Mouse (Mus musculus): Measurements from ENCODE around the gene Gna11. TPM values are rescaled to one million over a fixed set of nuclear protein-coding genes. Genes with fewer than 3 reads are reported as not detected.

Gna11 gene
- total RNA-seq, 2 experiments from 2014 or later, result 50.7 to 51.7 TPM

DNA sequence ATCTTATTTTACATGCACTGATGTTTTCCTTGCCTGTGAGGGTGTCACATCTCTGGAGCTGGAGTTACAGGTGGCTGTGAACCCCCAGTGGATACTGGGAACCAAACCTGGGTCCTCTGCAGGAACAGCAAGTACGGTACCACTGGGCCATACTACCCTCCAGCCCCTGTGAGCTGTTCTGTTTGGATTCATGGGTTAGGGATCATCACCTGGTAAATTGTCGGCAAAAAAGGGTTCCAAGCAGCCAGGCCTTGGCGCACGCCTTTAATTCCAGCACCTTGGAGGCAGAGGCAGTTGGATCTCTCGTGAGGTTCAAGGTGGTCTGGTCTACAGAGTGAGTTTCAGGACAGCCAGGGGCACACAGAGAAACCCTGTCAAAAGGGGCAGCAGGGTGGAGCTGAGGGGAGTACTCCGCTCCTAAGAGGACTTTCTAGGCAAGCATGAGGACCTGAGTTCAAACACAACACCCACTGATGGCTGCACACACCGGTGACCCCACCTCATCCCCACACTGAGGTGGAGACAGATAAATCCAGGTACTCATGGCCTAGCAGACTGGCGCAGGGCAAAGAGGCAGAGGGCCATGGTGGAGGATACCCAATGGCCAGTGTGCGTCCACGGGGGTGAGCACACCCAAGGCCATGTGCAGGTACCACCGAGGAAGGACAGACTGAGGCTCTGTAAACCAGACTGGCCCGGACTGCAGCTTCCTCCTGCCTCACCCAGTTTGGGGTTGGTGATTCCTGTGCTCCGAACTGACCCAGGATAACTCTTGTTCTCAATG lies 2.0 kb upstream of the Gna11 start:
- no peak for DNase-seq
- intact Hi-C loops (cut with DNase I), result loop anchor here (10.0 kb wide), 1 partner anchor 162 kb away; the partner anchor contains the start of genes Dohh, Gm48551 and Gm48552

DNA sequence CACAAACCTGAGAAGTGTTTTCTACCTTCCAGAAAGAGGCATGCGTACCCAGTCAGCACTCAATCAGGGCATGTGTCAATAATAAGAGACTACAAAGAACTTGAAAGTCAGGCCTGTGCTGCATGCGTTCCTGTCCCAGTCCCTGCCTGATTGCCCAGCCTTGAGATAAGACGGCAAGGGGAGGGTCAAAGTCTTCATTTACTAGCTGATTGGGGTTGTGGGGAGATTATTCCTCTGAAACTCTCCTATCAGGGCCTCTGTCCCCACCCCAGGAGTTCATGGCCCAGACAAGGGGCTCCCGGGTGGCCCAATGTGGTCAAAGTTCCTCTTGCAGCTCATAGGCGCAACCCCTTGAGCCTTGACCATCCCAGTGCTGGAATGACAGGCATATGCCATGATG lies 1.3 kb upstream of the Gna11 start:
- intact Hi-C loops (cut with DNase I), result loop anchor here (10.0 kb wide), 1 partner anchor 162 kb away; the partner anchor contains the start of genes Dohh, Gm48551 and Gm48552
- DNase-seq, result no peak

DNA sequence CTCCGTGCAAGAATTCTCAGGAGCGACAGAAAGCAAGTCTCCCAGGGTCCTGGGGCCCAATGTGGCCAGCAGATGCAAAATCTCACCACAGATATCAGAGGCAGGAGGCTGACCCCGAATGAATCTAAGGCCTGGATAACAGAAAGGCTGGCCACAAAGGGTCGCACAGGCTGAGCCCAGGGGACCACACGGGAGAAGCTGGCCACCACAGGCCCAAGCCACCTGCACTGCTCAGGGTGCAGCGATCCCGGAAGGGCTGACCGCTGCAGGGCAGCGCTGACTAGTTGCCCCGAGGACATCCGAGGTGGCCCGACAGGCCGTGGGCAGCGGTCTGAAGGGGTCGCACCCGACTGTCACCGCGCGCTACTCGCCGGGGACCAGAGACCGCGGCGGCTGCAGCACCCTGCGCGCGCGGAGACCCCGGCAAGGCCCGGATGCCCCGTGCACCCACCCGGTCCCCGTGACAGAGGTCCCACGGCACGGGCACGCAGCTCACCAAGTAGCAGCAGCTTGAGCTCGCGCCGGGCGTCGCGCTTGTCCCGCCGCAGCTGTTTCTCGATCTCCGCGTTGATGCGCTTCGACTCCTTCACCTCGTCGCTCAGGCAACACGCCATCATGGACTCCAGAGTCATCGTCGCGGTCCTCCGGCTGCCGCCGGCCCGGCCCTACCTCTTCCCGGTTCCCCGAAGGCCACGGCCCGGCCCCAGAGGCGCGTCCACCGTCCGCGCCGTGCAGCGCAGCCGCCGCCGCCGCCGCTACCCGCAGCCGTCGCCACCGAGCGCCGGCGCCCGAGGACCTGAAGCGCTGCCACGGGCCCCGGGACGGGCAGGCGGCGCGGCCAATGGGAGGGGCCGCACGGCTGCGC lies 462 bp downstream of the Gna11 start:
- intact Hi-C loops (cut with DNase I), result loop anchor here (10.0 kb wide), 1 partner anchor 160 kb away; the partner anchor contains the start of genes Dohh, Gm48551 and Gm48552
- no peak for DNase-seq

DNA sequence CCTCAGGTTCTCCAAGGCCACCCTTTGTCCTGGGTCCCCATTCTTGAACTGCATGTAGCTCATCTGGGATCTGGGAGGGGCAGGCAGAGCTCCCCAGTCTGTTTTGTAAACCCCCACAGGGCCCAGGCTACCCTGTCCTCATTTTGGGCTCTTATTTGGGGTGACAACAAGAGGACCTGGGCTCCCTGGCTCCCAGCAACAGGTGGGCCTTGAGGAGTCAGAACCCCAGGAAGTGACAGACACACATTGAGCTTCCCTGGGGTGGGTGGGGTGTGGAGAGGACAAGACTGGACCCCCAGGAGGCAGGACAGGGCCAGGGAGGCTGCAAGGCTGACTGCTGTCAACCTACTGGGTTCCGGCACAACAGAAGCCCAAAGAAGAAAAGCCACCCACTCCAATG lies 1.4 kb downstream of the Gna11 start:
- intact Hi-C loops (cut with DNase I), result loop anchor here (10.0 kb wide), 1 partner anchor 159 kb away; the partner anchor contains the start of genes Dohh, Gm48551 and Gm48552
- no peak for DNase-seq

DNA sequence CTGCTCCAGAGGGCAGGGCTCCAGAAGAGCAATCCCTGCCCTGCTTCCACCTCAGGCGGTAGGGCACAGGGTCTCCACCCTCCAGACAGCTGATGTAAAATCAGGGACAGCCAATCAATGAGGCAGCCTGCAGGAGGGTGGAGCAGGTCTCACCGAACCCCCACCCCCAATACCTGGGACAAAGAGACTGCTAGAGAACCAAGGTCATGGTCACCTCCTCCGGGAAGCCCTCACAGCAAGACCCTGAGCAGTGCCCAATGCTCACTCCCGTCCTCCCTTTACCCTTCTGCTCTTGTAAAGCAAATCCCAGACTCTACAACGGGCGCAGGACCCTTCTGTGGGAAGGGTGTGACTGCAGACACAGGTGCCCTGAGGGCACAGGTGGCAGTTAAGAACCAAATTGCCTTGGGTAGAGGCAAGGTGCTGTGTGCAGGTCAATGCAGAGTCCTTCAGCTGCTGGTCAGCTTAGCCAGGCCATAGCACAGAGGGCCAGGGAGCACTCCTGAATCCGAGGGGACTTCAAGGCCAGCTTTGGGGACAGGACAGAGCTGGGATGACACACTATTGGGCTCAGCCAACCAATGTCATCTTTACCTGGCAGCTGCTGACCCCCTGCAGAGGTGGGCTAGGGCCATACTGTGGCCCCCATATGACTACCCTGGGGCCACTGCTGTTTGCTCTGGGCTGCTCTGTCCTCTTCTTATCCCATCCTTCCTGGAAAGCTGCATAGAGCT lies 2.1 kb downstream of the Gna11 start:
- no peak for DNase-seq
- intact Hi-C loops (cut with DNase I), result loop anchor here (10.0 kb wide), 1 partner anchor 158 kb away; the partner anchor contains the start of genes Dohh, Gm48551 and Gm48552

DNA sequence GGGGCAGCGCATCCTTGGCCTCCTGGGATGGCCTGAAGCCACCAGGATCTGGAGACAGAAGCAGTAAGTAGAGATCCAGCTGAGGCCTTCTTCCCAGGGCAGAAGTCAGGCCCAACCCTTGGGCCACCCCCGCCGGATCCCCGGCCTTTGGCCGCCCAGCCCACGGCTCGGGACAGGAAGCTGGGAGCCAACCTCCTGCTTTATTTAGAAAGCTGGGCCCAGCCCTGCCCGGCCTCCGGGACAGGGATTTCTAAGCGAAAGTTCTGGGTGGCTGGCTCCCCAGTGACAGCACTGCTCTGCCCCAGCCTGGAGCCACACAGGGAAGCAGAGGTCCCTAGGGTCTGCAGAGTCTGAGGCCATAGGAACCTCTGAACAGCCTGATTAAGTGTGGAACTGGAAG lies 3.2 kb downstream of the Gna11 start:
- intact Hi-C loops (cut with DNase I), result loop anchor here (10.0 kb wide), 1 partner anchor 157 kb away; the partner anchor contains the start of genes Dohh, Gm48551 and Gm48552
- peak; percentile 72 to 74 for DNase-seq

DNA sequence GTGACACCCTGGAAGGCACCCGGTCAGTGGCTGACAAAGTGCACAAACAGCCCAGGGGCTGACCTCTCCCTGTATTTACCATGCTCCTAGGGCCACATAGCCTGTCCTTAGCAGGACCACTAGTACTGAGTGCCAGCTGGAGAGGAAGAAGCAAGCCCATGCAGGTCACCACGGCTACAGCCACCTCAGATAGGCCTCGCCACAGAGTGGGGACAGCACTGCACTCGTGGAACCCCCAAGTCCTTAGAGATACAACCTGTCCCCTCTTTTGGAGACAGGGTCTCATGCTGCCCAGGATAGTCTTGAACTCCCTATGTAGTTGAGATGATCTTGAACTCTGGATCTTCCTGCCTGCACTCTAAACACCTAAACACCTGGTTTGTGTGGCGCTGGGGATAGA lies 3.6 kb downstream of the Gna11 start:
- intact Hi-C loops (cut with DNase I), result loop anchor here (10.0 kb wide), 1 partner anchor 157 kb away; the partner anchor contains the start of genes Dohh, Gm48551 and Gm48552
- DNase-seq, result no peak

DNA sequence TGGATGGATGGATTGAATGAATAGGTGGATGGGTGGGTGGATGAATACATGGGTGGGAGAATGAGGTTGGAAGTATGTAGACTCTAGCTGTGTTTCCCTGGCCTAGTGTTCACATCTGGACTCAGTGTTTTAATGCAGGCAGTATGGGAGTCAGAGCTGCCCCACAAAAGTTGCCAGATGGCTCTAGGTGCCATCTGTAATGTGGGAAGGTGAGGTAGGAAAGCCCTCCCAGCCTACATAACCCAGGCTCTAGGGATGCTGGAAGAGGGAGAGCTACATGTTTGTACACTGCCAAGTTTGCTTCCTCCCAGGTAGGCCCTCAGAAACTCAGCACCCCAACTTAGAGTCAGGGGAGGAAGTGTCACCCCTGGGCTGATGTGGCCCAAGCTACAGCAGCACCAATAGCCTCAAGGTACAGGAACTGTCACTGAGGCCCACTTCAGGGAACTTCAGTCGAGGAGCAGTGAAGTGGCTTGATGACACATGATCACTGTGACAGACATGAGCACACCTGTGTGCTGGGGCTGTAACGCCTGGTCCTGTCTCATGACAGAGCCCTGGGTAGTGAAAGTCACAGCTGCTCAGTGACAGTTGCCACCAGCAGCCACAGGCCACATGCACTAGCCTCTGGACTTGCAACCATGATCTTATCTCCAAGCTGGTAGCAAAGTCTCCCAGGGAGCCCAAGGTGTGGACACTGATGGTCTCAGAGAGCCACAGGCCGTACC lies 6.5 kb downstream of the Gna11 start:
- intact Hi-C loops (cut with DNase I), result loop anchor here (2.0 kb wide), 1 partner anchor 20 kb away; no protein-coding TSS in a partner anchor
- no peak for DNase-seq

DNA sequence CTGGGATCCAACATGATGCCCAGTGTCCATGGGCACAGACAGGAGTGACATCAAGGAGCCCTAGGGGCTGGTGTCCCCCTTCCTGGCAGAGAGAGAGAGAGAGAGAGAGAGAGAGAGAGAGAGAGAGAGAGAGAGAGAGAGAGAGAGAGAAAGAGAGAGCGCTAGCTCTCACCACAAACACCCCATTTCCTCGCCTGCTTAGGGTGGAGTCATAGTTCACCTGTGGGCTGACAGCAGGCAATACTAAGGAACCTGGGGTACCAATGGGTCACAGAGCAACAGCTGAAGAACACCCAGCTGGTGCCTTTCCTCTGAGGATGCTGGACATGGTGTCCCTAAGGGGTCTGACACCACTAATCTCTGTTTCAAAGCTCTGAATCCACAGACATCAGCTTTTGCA lies 7.6 kb downstream of the Gna11 start:
- intact Hi-C loops (cut with DNase I), result no loop called here
- no peak for DNase-seq

DNA sequence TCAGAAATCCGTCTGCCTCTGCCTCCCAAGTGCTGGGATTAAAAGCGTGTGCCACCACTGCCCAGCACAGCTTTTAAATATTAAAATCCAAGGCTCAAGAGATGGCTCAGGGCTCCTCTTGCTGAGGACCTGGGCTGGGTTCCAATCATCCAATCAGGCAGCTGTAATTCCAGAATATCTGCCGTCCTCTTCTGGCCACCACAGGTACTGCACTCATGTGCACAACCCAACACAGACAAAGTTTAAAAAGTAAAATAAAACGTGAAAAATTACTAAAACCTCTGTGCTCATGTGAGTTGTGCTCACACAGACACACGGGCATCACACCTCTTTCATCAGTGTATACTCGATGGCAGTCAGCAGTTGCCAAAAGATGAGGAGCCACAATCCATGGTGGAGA lies 8.3 kb downstream of the Gna11 start:
- no peak for DNase-seq
- intact Hi-C loops (cut with DNase I), result no loop called here

DNA sequence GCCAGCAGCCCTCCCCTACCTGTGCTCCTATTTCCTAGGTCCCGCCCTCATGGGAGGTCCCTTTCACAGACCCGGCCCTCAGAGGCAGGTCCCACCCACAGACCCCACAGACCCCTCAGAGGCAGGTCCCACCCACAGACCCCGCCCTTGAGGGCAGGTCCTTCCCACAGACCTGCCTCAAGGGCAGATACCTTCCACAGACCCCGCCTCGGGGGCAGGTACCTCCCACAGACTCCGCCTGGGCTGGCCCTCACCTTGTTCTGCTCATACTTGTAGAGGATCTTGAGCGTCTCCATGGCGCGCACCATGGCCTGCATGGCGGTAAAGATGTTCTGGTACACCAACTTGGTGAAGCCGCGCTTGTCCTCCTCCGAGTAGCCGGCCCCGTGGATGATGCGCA lies 10.2 kb downstream of the Gna11 start:
- intact Hi-C loops (cut with DNase I), result no loop called here
- no peak for DNase-seq

DNA sequence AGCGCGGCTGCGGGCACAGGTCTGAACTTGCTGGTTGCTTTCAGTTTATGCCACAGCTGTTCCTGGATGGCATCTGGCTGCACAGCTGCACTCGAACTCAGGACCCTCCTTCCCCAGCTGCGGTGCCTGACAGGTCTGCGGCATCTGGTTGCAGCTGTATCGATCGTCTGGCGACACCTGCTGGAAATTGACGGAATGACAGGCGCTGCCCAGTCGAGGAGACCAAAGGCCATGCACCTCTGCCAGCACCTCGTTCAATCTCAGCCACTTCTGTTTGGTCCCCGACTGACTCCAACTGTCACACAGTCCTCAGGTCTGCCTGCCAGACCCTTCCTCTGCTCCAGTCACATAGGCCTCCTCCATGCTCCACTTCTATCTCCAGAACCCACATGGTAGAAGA lies 18.2 kb downstream of the Gna11 start:
- DNase-seq, result peak; percentile 88 to 96
- intact Hi-C loops (cut with DNase I), result loop anchor here (1.0 kb wide), 1 partner anchor 24 kb away; no protein-coding TSS in a partner anchor

DNA sequence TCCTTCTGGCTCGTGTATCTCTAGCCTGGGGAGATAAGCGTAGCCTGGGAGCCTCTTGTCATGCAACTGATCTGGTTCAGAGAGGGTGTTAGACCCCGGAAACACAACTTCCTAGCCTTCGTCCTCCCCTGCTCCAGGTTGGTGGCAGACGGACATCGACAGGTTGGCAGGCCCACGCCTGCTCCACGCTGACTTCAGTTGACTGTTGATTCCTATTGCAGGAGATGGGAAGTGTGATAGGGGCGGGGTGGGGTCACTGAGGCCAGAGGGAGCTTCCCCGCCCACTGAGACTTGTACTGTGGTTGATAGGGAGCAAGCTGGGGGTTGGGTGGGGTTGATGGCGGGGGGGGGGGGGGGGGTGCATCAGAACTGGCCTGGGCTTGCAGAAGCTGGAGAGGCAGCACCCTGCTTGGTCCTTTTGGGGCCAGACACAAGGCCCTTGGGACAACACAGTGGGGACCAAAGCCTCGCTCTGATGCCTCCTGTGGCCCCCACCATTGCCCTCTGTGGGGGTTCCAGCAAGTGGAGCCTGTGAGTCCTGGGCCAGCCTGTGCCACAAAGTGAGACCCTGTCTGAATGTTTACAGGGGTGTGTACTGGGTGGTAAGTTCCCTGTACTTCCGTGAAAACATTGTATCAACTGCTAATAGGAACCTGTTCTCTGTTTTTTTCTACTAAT lies 19.8 kb downstream of the Gna11 start:
- intact Hi-C loops (cut with DNase I), result no loop called here
- no peak for DNase-seq

DNA sequence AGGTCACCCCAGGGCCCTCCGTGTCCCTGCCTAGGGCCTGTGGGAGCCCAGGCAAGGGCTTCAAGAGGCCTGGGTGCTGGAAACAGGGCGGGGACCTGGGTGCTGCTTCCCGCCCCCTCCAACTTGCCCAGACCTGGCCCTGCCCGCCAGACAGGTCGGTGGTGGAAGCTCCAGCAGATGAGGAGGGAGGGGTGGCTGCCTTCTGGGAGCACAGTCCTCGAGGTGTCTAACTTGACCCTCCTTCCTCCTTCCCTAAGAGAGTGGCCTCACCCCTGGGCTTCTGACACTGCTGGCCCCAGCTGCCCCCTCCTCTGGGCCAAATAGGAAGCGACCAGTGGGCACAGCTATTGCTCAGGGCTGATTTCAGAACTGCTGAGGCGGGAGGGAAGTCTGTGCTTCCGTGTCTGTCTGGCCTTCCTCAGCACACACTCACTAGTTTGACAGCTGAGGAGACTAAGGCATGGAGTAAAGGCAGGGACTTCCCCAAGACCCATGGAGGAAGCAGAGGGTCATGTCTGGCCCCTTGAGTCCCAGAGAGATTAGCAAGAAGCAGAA lies 20.9 kb downstream of the Gna11 start, which contains the start of gene Gna15:
TSS of gene Gna15 (minus strand) at position 175 of the 555 bp plus-strand sequence.
- DNase-seq, result peak in 1 of 2 experiments; percentile 29
- intact Hi-C loops (cut with DNase I), result no loop called here

DNA sequence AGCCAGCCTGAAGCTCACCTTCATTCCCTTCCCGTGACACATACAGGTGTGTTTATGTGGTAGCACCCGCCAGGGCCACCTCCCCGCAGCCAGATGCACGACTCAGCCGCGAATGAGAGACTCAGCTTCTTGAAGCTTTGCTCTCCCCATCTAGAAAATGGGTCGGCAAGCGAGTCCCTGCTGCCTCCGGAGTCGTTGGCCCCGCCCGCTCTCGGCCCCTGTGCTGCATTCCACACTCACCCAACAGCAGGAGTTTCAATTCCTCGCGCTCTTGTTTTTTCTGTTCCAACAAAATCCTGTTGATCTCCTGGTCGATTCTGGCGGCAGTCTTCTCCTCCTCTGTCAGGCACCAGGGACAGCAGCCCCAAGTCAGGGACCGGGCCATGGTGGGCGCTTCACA lies 21.4 kb downstream of the Gna11 start:
- intact Hi-C loops (cut with DNase I), result no loop called here
- DNase-seq, result no peak

DNA sequence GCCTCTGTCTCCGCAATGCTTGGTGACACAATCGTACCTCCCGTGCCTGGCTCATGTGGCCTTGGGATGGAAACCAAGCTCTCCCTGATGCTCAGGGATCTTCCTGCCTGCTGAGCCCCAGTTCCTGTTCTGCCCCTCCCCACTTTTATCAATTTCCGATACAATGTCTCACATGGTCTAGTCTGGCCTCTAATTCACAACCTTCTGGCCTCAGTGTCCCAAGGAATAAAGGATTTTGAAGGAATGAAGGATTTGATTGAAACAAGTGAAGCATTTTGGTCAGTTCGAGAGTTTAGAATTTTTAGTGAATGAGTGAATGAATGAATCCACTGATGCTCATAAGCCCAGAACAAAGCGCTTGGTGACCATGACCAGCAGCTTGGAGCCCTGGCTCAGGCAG lies 21.8 kb downstream of the Gna11 start:
- no peak for DNase-seq
- intact Hi-C loops (cut with DNase I), result no loop called here

DNA sequence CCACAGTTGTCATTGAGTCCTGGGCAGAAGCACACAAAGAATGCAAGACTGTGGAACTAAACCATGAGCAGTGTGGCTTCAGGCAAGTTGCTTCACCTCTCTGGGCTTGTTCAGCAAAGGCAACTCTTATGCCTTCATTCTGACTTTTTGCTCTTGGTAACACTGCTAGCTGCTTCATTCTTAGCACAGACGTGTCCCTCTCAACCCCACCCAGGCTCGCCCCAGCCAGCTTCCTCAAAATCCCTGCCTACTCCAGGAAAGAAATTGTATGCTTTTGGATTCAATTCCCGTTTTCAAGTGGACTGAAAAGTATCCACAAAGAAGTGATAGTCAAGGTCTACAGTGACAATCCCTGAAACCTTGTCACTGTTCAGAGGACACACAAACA lies 25.0 kb downstream of the Gna11 start:
- intact Hi-C loops (cut with DNase I), result loop anchor here (2.0 to 5.0 kb wide), 3 partner anchors 19 to 82 kb away; partner anchors contain the start of gene Tle6
- no peak for DNase-seq

DNA sequence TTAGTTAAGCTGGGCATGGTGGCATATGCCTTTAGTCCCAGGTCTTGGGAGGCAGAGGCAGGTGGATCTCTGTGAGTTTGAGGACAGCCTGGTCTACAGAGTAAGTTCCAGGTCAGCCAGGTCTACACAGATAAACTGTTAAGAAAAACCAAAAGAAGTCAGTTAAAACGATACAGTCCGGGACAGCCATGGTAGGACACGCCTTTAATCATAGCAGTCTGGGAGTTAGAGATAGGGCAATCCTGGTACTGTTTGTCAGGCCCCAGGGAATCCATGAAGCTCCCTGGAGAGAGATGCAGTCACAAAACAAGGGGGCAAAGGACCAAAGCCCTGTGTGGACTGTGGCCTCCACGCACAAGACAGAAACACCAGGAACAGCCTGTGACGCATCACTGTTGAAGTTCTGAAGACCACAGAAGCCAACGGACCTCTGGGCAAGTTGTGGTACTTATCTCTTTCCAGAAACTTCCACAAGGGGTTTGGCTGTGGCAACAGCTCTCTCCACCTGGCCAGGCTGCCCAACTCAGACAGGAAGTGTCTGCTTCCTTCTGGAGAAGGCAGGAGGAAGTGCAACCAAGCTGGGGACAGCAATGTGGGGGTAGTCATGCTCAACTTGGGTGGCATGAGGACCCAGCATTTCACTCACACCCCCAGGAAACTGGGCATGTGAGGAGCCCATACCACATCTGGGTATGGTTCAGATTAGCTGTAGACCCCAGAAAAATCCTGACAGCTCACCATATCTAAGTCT lies 25.6 kb downstream of the Gna11 start:
- no peak for DNase-seq
- intact Hi-C loops (cut with DNase I), result loop anchor here (2.0 to 5.0 kb wide), 3 partner anchors 19 to 83 kb away; partner anchors contain the start of gene Tle6
